Mouse (Mus musculus): ENCODE measurements around the gene Fbxl18. TPM values are rescaled to one million over a fixed set of nuclear protein-coding genes. Genes with fewer than 3 reads are reported as not detected.

The Fbxl18 gene
- polyA plus RNA-seq, 1 experiment from 2014 or later: 16.5 TPM

- WGBS: under 1% methylated on average over 43 of the region's 43 CpGs
- H3K4me1 ChIP-seq: peaks cover 9% of the 10 kb centered on the region
- H3K27me3 ChIP-seq: no peaks in the 10 kb centered on the region
- H3K27ac ChIP-seq: peak overlapping the region; percentile 100
- no peaks in the 10 kb centered on the region for H3K9me3 ChIP-seq
- peak overlapping the region; percentile 87 for H3K4me2 ChIP-seq (replicated peaks)
- no peak for ATAC-seq (ENCODE audit: insufficient number of reproducible peaks, insufficient read depth, low FRiP score, low TSS enrichment)
- 0 out of 2 replicates have a peak, but pooled peaks cover 5% of the 10 kb centered on the region for H3K36me3 ChIP-seq
- H3K4me3 ChIP-seq: peak overlapping the region; percentile 97
- H3K9ac ChIP-seq: peak overlapping the region; percentile 100
Observed at GRCm38 (mm10) chr5:142818435-142819360, 76.5 kb downstream of the Fbxl18 start.

- H3K9me3 ChIP-seq: no peaks in the 10 kb centered on the region
- peak within 1 kb of the TSS; percentile 97 for H3K4me2 ChIP-seq (replicated peaks)
- peak within 1 kb of the TSS; percentile 100 for H3K9ac ChIP-seq
- 0% methylated on average over 54 of the region's 56 CpGs for WGBS
- H3K36me3 ChIP-seq: 0 out of 2 replicates have a peak, but pooled peaks cover 5% of the 10 kb centered on the region
- H3K4me3 ChIP-seq: peak within 1 kb of the TSS; percentile 97
- peak within 1 kb of the TSS; percentile 100 for H3K27ac ChIP-seq
- H3K27me3 ChIP-seq: no peaks in the 10 kb centered on the region
- H3K4me1 ChIP-seq: peaks cover 6% of the 10 kb centered on the region
- ATAC-seq (ENCODE audit: insufficient number of reproducible peaks, insufficient read depth, low FRiP score, low TSS enrichment): peak; percentile 64
Observed at GRCm38 (mm10) chr5:142817524-142818434, 77.4 kb downstream of the Fbxl18 start, which contains the start of gene Tnrc18. TSS of gene Tnrc18 (minus strand) at chr5:142817662.

Other genes with a start within 250 kb of the Fbxl18 start
- gene Slc29a4, start 202.9 kb downstream of the Fbxl18 start, polyA plus RNA-seq (2016; fragmentation: Nextera tagmentation; extraction: Ambion mirVana): 15.7 and 19.0 TPM in 2 replicates
- gene Tnrc18, start 77.8 kb downstream of the Fbxl18 start, polyA plus RNA-seq (2016; fragmentation: Nextera tagmentation; extraction: Ambion mirVana): 61.0 and 65.5 TPM in 2 replicates
- 13,963 and 14,730 TPM in 2 replicates for gene Actb, start 11.3 kb upstream of the Fbxl18 start, polyA plus RNA-seq (2016; fragmentation: Nextera tagmentation; extraction: Ambion mirVana)
- 506 and 520 TPM in 2 replicates for gene Fscn1, start 64.9 kb upstream of the Fbxl18 start, polyA plus RNA-seq (2016; fragmentation: Nextera tagmentation; extraction: Ambion mirVana)
- gene Rnf216, start 217.6 kb upstream of the Fbxl18 start, polyA plus RNA-seq (2016; fragmentation: Nextera tagmentation; extraction: Ambion mirVana): 56.4 and 56.9 TPM in 2 replicates